Mouse (Mus musculus): Measurements from ENCODE around the gene BC003965. TPM values are rescaled to one million over a fixed set of nuclear protein-coding genes. Genes with fewer than 3 reads are reported as not detected.
"Not testable (repeated sequence)": the region's sequence is repeated elsewhere in the genome, so short reads cannot be mapped to it uniquely, and the experiment has no call there.

Gene BC003965
- total and polyA plus RNA-seq, 2 experiments from 2014 or later = 24.2 to 32.8 TPM

- Histone ChIP-seq H3K4me2 (ENCODE audit: low read depth) (no peak overlapping the region), H3K36me3 (ENCODE audit: insufficient read depth) (peaks cover 39% of the 10 kb centered on the region), H3K9ac (no peak overlapping the region), H3K27me3 (ENCODE audit: insufficient read depth, low read length) (no peaks in the 10 kb centered on the region), H3K9me3 (ENCODE audit: low read length) (no peaks in the 10 kb centered on the region), H3K4me1 (ENCODE audit: insufficient read depth) (no peaks in the 10 kb centered on the region), H3K27ac (ENCODE audit: low read depth, low read length) (no peak overlapping the region), H3K4me3 (ENCODE audit: low read depth, low read length) (no peak overlapping the region)
- 90% methylated on average over 7 of the region's 7 CpGs for WGBS
- DNase-seq (no peak), ATAC-seq (no peak)
- TF ChIP-seq CTCF (IDR thresholded peaks at IDR 0.05; ENCODE audit: low read depth) = no peak
Observed at GRCm38 (mm10) chr17:25224586-25225222, 40.4 kb downstream of the BC003965 start.

DNA sequence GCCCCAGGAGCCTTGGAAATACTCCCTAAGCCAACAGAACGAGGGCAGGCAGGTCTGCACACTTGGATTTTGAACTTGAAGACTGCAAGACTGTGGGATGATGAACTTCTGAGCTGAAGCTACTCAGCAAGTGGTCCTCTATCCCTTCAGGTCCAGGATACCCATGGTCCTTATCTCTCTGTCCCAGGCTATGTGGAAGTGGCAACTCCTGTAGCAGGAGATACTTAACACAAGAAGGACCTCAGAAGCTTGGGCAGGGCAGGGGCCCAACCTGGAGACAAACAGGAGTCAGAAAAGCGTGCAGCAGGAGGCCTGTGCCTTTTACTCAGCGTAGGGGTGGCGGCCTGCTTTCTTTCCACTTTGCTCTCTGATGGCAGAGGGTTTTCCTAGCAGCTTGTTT is 41.3 kb downstream of the BC003965 start:
- DNase-seq (no peak), ATAC-seq (no peak)
- Histone ChIP-seq H3K9ac (no peak overlapping the region), H3K4me1 (ENCODE audit: insufficient read depth) (no peaks in the 10 kb centered on the region), H3K9me3 (ENCODE audit: low read length) (no peaks in the 10 kb centered on the region), H3K27ac (ENCODE audit: low read depth, low read length) (no peak overlapping the region), H3K4me3 (ENCODE audit: low read depth, low read length) (no peak overlapping the region), H3K27me3 (ENCODE audit: insufficient read depth, low read length) (no peaks in the 10 kb centered on the region), H3K4me2 (ENCODE audit: low read depth) (no peak overlapping the region), H3K36me3 (ENCODE audit: insufficient read depth) (peaks cover 38% of the 10 kb centered on the region)
- WGBS = 89% methylated on average over 4 of the region's 4 CpGs
- no peak for TF ChIP-seq CTCF (IDR thresholded peaks at IDR 0.05; ENCODE audit: low read depth)

- ATAC-seq (no peak), DNase-seq (no peak)
- Histone ChIP-seq H3K9ac (no peak overlapping the region), H3K36me3 (ENCODE audit: insufficient read depth) (peaks cover 45% of the 10 kb centered on the region), H3K4me1 (ENCODE audit: insufficient read depth) (no peaks in the 10 kb centered on the region), H3K4me3 (ENCODE audit: low read depth, low read length) (no peak overlapping the region), H3K27me3 (ENCODE audit: insufficient read depth, low read length) (no peaks in the 10 kb centered on the region), H3K27ac (ENCODE audit: low read depth, low read length) (no peak overlapping the region), H3K9me3 (ENCODE audit: low read length) (no peaks in the 10 kb centered on the region), H3K4me2 (ENCODE audit: low read depth) (no peak overlapping the region)
- no peak for TF ChIP-seq CTCF (IDR thresholded peaks at IDR 0.05; ENCODE audit: low read depth)
- 89% methylated on average over 5 of the region's 5 CpGs for WGBS
Observed at GRCm38 (mm10) chr17:25227991-25228390, 43.6 kb downstream of the BC003965 start.

- peak; percentile 51; the same call in 1 of the 2 replicates for ATAC-seq
- DNase-seq; H3K4me3 ChIP-seq (ENCODE audit: low read depth, low read length); H3K9me3 ChIP-seq (ENCODE audit: low read length); H3K9ac ChIP-seq; H3K27ac ChIP-seq (ENCODE audit: low read depth, low read length); H3K27me3 ChIP-seq (ENCODE audit: insufficient read depth, low read length); H3K4me1 ChIP-seq (ENCODE audit: insufficient read depth); H3K4me2 ChIP-seq (ENCODE audit: low read depth): not testable (repeated sequence)
- peaks cover 54% of the 10 kb centered on the region for H3K36me3 ChIP-seq (ENCODE audit: insufficient read depth)
- WGBS = 73% methylated on average over 15 of the region's 17 CpGs
Observed at GRCm38 (mm10) chr17:25230014-25230655, 45.8 kb downstream of the BC003965 start.

DNA sequence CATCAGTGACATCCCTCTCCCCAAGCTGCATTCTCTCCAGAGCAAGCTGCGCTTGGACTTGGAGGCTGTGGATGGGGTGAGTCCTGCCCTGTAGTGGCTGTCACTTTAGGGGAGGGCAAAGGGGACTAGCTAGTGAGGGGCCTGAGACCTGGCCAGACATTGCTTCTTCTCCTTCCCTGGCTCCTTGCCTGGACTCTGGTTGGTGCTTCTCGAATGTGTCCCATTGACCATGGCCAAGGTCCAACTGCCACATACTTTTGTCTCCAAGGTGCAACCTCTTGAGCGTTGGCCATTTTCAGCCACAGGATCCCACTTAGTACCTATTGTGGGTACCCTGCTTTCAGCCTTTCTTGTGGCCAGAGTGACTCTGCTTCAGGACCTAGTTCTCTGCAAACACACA is 46.3 kb downstream of the BC003965 start:
- DNase-seq (no peak), ATAC-seq (no peak)
- no peak overlapping the region for H3K4me2 ChIP-seq (ENCODE audit: low read depth)
- no peak for TF ChIP-seq CTCF (IDR thresholded peaks at IDR 0.05; ENCODE audit: low read depth)
- no peaks in the 10 kb centered on the region for H3K9me3 ChIP-seq (ENCODE audit: low read length)
- no peak overlapping the region for H3K4me3 ChIP-seq (ENCODE audit: low read depth, low read length)
- no peak overlapping the region for H3K9ac ChIP-seq
- 88% methylated on average over 3 of the region's 3 CpGs for WGBS
- no peak overlapping the region for H3K27ac ChIP-seq (ENCODE audit: low read depth, low read length)
- H3K4me1 ChIP-seq (ENCODE audit: insufficient read depth) = no peaks in the 10 kb centered on the region
- H3K27me3 ChIP-seq (ENCODE audit: insufficient read depth, low read length) = no peaks in the 10 kb centered on the region
- peaks cover 59% of the 10 kb centered on the region for H3K36me3 ChIP-seq (ENCODE audit: insufficient read depth)

DNA sequence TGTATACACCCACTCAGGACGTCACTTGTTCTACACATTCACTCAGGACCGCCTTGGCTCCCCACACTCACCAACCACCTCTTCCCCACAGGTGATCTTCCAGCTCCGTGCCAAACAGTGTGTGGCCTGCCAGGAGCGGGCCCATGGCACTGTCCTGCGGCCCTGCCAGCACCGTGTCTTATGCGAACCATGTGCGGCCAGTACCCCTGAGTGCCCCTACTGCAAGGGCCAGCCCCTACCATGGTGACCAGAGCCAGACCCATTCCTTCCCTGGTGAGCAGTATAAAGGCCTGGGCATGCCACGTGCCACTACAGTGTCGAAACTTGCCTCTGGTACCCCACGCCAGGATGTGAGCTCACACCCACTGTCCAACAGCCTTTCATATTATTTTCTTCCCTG is 47.3 kb downstream of the BC003965 start:
- H3K4me1 ChIP-seq (ENCODE audit: insufficient read depth) = not testable (repeated sequence)
- peak; percentile 28; the same call in 1 of the 2 replicates for ATAC-seq
- WGBS = 96% methylated on average over 6 of the region's 11 CpGs

DNA sequence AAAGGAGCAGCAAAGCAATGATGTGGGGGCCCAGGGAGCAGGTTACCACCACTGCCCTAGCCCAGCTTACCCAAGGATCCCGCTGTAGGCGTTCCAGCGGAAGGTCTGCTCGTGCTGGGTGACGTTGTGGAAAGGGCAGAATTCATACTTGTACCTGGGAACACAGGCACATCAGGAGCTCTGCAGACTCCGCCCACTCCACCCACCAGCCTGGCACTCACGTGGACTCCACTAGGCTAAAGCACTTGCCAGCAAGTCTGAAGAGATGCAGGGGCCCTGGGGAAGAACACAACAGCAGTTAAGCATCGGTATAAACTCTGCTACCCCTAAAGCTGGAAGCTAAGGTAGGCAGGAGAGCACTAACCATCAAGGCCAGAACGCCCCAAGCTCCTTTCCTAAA is 51.3 kb downstream of the BC003965 start:
- no peaks in the 10 kb centered on the region for H3K27me3 ChIP-seq (ENCODE audit: insufficient read depth, low read length)
- H3K4me2 ChIP-seq (ENCODE audit: low read depth) = no peak overlapping the region
- H3K9me3 ChIP-seq (ENCODE audit: low read length) = no peaks in the 10 kb centered on the region
- H3K4me3 ChIP-seq (ENCODE audit: low read depth, low read length) = no peak overlapping the region
- peaks cover 7% of the 10 kb centered on the region for H3K4me1 ChIP-seq (ENCODE audit: insufficient read depth)
- TF ChIP-seq CTCF (IDR thresholded peaks at IDR 0.05; ENCODE audit: low read depth) = no peak
- DNase-seq = no peak
- 85% methylated on average over 9 of the region's 9 CpGs for WGBS
- ATAC-seq = no peak
- H3K9ac ChIP-seq = no peak overlapping the region
- no peak overlapping the region for H3K27ac ChIP-seq (ENCODE audit: low read depth, low read length)
- peaks cover 32% of the 10 kb centered on the region for H3K36me3 ChIP-seq (ENCODE audit: insufficient read depth)

More for the DNA sequence above, 47.3 kb downstream of the BC003965 start:
- not testable (repeated sequence) for H3K9me3 ChIP-seq (ENCODE audit: low read length); DNase-seq; H3K9ac ChIP-seq; H3K27ac ChIP-seq (ENCODE audit: low read depth, low read length); H3K4me3 ChIP-seq (ENCODE audit: low read depth, low read length); H3K4me2 ChIP-seq (ENCODE audit: low read depth); H3K27me3 ChIP-seq (ENCODE audit: insufficient read depth, low read length)
- H3K36me3 ChIP-seq (ENCODE audit: insufficient read depth) = peaks cover 55% of the 10 kb centered on the region

Other genes with a start within 250 kb of the BC003965 start
- 128 and 151 TPM in 2 replicates for gene Mapk8ip3, start 247.6 kb upstream of the BC003965 start, total RNA-seq (2014; rRNA removed)
- 50.3 and 65.1 TPM in 2 replicates for gene Mapk8ip3, start 247.6 kb upstream of the BC003965 start, polyA plus RNA-seq (2015; fragmentation: Nextera tagmentation; extraction: Ambion mirVana)
- gene Jpt2, start 223.9 kb upstream of the BC003965 start, total RNA-seq (2014; rRNA removed) = 52.3 and 64.7 TPM in 2 replicates
- gene Jpt2, start 223.9 kb upstream of the BC003965 start, polyA plus RNA-seq (2015; fragmentation: Nextera tagmentation; extraction: Ambion mirVana) = 46.2 and 58.4 TPM in 2 replicates
- 16.2 and 21.5 TPM in 2 replicates for gene Cramp1l, start 168.8 kb upstream of the BC003965 start, total RNA-seq (2014; rRNA removed)
- gene Cramp1l, start 168.8 kb upstream of the BC003965 start, polyA plus RNA-seq (2015; fragmentation: Nextera tagmentation; extraction: Ambion mirVana) = 1.9 and 2.9 TPM in 2 replicates
- gene Ift140, start 168.5 kb upstream of the BC003965 start, total RNA-seq (2014; rRNA removed) = 31.8 and 37.7 TPM in 2 replicates
- gene Ift140, start 168.5 kb upstream of the BC003965 start, polyA plus RNA-seq (2015; fragmentation: Nextera tagmentation; extraction: Ambion mirVana) = 11.6 and 15.2 TPM in 2 replicates
- 9.0 and 11.9 TPM in 2 replicates for gene Tmem204, start 101.0 kb upstream of the BC003965 start, total RNA-seq (2014; rRNA removed)
- 10.3 and 10.6 TPM in 2 replicates for gene Tmem204, start 101.0 kb upstream of the BC003965 start, polyA plus RNA-seq (2015; fragmentation: Nextera tagmentation; extraction: Ambion mirVana)
- gene Telo2, start 68.6 kb upstream of the BC003965 start, total RNA-seq (2014; rRNA removed) = 51.9 and 92.2 TPM in 2 replicates
- gene Telo2, start 68.6 kb upstream of the BC003965 start, polyA plus RNA-seq (2015; fragmentation: Nextera tagmentation; extraction: Ambion mirVana) = 32.4 and 35.6 TPM in 2 replicates
- gene Ptx4, start 63.8 kb upstream of the BC003965 start, total RNA-seq (2014; rRNA removed) = 1.2 TPM in 1 of 2 replicates, not detected in the other
- 0.20 and 0.54 TPM in 2 replicates for gene Ptx4, start 63.8 kb upstream of the BC003965 start, polyA plus RNA-seq (2015; fragmentation: Nextera tagmentation; extraction: Ambion mirVana)
- 29.2 and 33.1 TPM in 2 replicates for gene Clcn7, start 51.2 kb upstream of the BC003965 start, total RNA-seq (2014; rRNA removed)
- 14.8 and 19.0 TPM in 2 replicates for gene Clcn7, start 51.2 kb upstream of the BC003965 start, polyA plus RNA-seq (2015; fragmentation: Nextera tagmentation; extraction: Ambion mirVana)
- 0.05 TPM in 1 of 2 replicates, not detected in the other for gene Ccdc154, start 22.1 kb upstream of the BC003965 start, total RNA-seq (2014; rRNA removed)
- gene Ccdc154, start 22.1 kb upstream of the BC003965 start, polyA plus RNA-seq (2015; fragmentation: Nextera tagmentation; extraction: Ambion mirVana) = not detected in 2 replicates
- gene Gm38655, start 9.1 kb upstream of the BC003965 start, total RNA-seq (2014; rRNA removed) = not detected in 2 replicates
- gene Gm38655, start 9.1 kb upstream of the BC003965 start, polyA plus RNA-seq (2015; fragmentation: Nextera tagmentation; extraction: Ambion mirVana) = not detected in 2 replicates
- gene Unkl, start 3.8 kb downstream of the BC003965 start, total RNA-seq (2014; rRNA removed) = 21.6 and 22.8 TPM in 2 replicates
- 7.6 and 11.6 TPM in 2 replicates for gene Unkl, start 3.8 kb downstream of the BC003965 start, polyA plus RNA-seq (2015; fragmentation: Nextera tagmentation; extraction: Ambion mirVana)
- gene Gnptg, start 55.6 kb downstream of the BC003965 start, total RNA-seq (2014; rRNA removed) = 91.3 and 109 TPM in 2 replicates
- gene Gnptg, start 55.6 kb downstream of the BC003965 start, polyA plus RNA-seq (2015; fragmentation: Nextera tagmentation; extraction: Ambion mirVana) = 119 and 121 TPM in 2 replicates
- gene Tsr3, start 55.6 kb downstream of the BC003965 start, total RNA-seq (2014; rRNA removed) = 56.6 and 62.0 TPM in 2 replicates
- 70.0 and 78.6 TPM in 2 replicates for gene Tsr3, start 55.6 kb downstream of the BC003965 start, polyA plus RNA-seq (2015; fragmentation: Nextera tagmentation; extraction: Ambion mirVana)
- 30.2 and 70.8 TPM in 2 replicates for gene Baiap3, start 71.8 kb downstream of the BC003965 start, total RNA-seq (2014; rRNA removed)
- 8.2 and 16.2 TPM in 2 replicates for gene Baiap3, start 71.8 kb downstream of the BC003965 start, polyA plus RNA-seq (2015; fragmentation: Nextera tagmentation; extraction: Ambion mirVana)
- gene Ube2i, start 90.1 kb downstream of the BC003965 start, total RNA-seq (2014; rRNA removed) = 508 and 550 TPM in 2 replicates
- 439 and 486 TPM in 2 replicates for gene Ube2i, start 90.1 kb downstream of the BC003965 start, polyA plus RNA-seq (2015; fragmentation: Nextera tagmentation; extraction: Ambion mirVana)
- gene Prss34, start 113.8 kb downstream of the BC003965 start, total RNA-seq (2014; rRNA removed) = not detected in 2 replicates
- gene Prss34, start 113.8 kb downstream of the BC003965 start, polyA plus RNA-seq (2015; fragmentation: Nextera tagmentation; extraction: Ambion mirVana) = not detected in 2 replicates
- gene Prss28, start 124.1 kb downstream of the BC003965 start, total RNA-seq (2014; rRNA removed) = not detected in 2 replicates
- gene Prss28, start 124.1 kb downstream of the BC003965 start, polyA plus RNA-seq (2015; fragmentation: Nextera tagmentation; extraction: Ambion mirVana) = not detected in 2 replicates
- gene Prss29, start 134.1 kb downstream of the BC003965 start, total RNA-seq (2014; rRNA removed) = not detected in 2 replicates
- gene Prss29, start 134.1 kb downstream of the BC003965 start, polyA plus RNA-seq (2015; fragmentation: Nextera tagmentation; extraction: Ambion mirVana) = not detected in 2 replicates
- not detected in 2 replicates for gene Tpsab1, start 161.0 kb downstream of the BC003965 start, total RNA-seq (2014; rRNA removed)
- gene Tpsab1, start 161.0 kb downstream of the BC003965 start, polyA plus RNA-seq (2015; fragmentation: Nextera tagmentation; extraction: Ambion mirVana) = 0.13 TPM in 1 of 2 replicates, not detected in the other
- gene Tpsb2, start 181.8 kb downstream of the BC003965 start, total RNA-seq (2014; rRNA removed) = 0.33 and 1.4 TPM in 2 replicates
- gene Tpsb2, start 181.8 kb downstream of the BC003965 start, polyA plus RNA-seq (2015; fragmentation: Nextera tagmentation; extraction: Ambion mirVana) = 3.8 and 4.2 TPM in 2 replicates
- not detected in 2 replicates for gene Tpsg1, start 184.7 kb downstream of the BC003965 start, total RNA-seq (2014; rRNA removed)
- 0.92 and 1.2 TPM in 2 replicates for gene Tpsg1, start 184.7 kb downstream of the BC003965 start, polyA plus RNA-seq (2015; fragmentation: Nextera tagmentation; extraction: Ambion mirVana)
- 101 and 149 TPM in 2 replicates for gene Cacna1h, start 249.2 kb downstream of the BC003965 start, total RNA-seq (2014; rRNA removed)
- gene Cacna1h, start 249.2 kb downstream of the BC003965 start, polyA plus RNA-seq (2015; fragmentation: Nextera tagmentation; extraction: Ambion mirVana) = 6.2 and 8.1 TPM in 2 replicates

Data from forebrain, postnatal 0 days (tissue).